Mouse (Mus musculus) layer of hippocampus, postnatal 14 days (tissue): ENCODE measurements at regions not wholly inside any gene's neighbourhood (a gene's known extent, or its start where the extent isn't known, plus 50 kb on each side); places are given as distances from the start of the nearest gene placed in this dataset.
A peak's percentile ranks its signal among the peaks of the same experiment; 100 is the strongest.

Experiments used
- DNase-seq, 2 experiments: peaks; one replicate each; pipeline ENCODE4 v3.0.0; 2021 to 2022; ENCODE audit warnings: low spot score in 2 of 2, mixed read lengths in 1 of 2

DNA sequence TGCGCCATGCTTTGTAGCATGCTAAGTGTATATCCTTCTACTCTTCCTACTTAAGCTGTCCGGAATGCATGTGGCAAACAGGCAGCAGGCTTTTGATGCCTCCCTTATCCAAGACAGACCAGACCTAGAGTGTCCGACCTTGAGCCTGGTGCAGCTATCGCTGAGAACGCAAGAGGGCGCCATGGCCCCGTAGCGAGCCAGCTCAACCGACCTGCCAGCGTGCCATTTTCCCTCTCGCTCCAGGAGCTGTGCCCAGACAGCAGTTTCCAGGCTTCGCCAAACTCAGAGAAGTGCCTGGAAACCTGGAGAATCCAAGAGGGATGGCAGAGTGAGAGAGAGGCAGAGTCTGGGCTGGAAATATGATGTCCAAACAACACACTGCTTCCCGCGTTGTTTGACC is 155.8 kb upstream of the Gm12830 start:
- DNase-seq = peak; percentile 83 to 87

DNA sequence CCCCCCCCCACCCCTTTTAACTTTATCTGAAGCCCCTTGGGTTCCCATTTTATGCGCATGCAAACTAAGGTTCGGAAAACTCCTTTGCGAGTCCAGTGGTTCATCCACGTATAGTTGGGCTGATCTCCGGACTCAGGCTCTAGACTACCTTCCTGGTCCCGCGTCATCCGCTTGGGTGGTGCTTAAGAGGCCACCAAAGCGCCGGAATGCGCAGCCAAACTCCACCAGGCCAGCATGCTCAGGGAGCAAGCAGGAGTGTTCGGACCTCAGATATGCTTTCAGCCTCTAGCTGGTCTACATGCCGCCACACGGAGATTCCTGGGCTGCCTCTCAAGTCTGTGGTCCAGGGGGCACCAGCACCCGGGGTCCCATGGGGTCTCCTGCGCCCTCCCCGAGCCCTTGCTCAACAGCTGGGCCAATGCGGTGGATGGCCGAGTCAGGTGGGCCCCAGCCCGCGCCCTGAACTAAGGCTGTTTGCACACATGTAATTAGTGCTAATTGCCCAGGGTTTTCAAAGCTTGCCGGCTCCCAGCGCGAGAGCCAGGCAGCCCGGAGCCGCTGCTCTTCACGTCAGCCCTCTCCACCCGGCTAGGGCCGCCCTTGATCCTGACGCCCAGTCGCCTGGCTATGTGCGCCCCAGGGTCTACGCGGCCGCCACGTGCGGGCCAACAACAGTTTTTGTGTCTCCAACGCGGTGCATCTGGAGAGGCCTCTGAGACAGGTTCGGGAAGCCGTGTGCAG is 155.1 kb upstream of the Gm12830 start:
- DNase-seq = no peak

DNA sequence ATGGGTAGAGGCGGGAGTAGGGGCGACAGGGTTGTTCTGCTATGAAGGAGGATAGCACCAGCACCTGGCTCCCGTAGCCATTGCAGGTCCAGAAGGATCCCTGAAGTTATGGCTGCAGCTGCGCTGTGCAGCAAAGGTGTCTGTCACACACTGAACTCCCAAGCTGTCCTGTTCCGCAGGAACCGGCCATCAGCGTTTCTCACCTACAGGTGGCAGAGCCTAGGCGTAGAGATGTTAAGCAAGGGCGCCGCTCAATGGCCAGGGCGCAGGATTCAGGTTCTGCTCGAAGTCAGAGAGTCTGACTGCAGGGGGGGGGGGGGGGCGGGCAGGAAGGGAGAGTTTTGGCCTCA is 154.6 kb upstream of the Gm12830 start:
- DNase-seq = no peak

DNA sequence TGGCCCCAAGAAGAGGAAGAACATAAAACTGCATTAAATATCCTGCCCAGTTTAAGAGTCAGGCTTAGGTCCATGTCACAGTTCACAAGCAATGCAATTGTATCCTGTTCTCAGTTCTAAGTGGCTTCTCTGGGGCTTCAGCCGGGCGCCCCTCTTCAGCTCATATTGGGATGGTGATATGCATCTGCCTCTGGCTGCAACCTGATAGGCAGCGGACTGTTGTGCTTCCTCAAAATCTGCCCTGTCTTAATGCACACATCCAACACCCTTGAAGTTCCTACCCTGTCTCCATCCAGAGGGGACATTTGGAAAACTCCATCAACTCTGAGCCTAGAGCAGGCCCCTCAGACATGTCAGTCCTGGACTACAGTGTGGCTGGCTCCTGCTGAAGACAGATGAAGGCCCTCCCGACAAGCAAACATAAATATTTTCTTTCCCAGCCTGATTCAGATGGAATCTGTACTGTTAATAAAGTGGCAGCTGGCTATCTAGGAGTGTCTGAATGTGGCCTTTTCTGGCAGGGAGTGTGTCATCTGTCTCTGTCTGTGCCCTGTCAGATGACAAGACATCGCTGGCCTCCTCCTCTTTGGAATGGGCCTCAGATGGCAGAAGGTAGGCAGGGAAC is 149.3 kb upstream of the Gm12830 start:
- no peak for DNase-seq

DNA sequence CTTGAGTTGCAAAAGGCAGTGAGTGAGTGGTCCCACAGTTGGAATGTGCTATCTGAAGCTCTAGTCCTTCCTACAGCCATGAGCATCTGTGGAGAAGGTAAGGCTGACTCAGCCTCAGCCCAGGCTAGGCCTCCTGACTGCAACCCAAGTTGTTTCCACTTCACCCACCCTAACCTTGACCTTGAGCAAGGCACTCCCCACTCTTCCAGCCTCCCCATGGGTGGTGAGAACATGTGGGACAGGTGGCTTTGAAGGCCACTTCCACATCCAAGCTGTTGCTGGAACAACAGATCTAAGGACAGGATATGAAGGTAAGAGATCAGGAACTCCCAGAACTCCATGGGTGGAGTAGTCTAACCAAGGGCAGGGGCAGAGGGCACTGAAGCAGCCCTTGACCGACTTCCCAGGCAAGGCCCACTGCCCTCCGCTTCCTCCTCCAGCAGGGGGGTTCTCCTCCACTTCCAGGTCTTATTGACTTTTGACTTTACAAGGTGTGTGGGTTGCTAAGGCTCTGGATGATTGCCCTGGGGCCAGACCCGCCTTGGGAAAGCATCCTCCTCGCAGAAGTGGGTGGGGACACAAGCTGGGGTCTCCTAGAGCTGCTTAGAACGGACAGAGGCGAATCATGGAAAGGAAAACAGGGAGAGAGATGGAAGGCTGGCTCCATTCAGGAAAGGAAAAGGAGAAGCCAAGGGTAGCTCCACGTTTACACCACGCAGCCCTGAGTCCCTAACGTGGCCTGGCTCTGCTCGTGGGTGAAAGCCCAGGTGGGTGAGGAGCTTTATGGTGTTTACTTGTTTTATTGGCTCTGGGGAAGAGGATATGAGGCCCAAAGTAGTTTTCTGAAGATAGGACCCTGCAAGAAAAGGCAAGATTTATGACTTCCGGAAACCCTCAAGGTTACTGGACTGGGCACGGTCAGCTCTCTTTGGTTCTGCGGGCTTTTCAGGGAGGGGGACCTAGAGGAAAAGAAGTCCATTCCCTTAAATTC is 144.3 kb upstream of the Gm12830 start:
- no peak for DNase-seq

DNA sequence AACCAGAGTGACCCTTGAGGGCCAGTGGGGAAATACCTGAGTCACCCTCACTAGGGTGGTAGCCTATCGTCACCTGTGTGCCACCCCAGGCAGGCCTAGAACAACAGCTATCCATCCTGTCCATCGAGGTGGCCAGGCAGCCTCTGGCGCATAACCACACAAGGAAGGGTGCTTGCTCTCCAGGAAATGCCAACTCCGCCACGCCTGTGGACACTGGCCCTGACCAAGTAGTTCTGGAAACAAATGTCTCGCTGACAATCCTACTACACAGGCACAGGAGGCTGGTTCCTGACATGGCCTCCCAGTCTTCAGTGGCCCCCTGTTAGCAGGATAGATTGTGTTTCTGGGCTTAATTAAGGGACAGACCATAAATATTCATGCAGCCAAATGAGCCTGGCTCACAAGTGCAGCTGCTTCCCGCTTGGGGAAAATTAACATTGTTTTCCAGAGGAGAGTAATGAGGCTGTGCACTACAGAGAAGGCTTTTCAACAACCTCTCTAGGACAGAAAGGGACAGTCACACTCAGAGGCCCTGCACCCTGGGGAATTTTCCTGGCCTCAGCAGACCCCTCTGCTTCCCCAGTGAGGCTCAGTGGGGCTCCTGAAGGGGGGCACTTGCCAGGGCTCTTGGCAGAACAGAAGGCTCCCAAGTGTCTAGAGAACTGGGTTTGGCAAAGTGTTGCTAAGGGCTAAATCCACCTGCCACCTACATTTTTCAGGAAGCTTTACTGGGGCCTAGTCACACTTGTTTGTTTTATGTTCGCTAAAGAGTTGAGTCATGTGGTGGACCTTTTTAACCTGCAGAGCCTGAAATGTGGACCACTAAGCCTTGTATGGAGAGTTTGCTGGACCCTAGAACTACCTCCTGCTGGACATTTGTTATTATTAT is 143.2 kb upstream of the Gm12830 start:
- DNase-seq = peak in 1 of 2 experiments; percentile 45

DNA sequence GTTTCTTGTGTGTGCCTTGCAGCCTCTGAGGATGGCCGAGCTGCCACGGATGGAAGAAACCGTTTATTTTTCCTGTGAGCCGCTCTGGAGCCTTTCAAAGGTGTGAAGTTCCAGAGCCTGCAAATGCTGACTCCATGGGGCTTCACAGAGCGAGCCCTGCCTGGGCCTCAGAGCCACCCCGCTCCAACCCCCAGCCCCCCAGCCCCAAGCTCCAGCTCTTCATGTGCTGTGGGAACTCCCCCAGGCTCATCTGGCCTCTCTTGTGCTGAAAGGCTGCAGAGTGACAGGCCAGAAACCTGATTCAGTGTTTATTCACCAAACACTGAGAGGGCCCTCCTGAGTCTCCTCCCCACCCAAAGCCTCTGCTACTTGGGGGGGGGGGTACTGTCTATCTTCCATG is 141.2 kb upstream of the Gm12830 start:
- DNase-seq = no peak

DNA sequence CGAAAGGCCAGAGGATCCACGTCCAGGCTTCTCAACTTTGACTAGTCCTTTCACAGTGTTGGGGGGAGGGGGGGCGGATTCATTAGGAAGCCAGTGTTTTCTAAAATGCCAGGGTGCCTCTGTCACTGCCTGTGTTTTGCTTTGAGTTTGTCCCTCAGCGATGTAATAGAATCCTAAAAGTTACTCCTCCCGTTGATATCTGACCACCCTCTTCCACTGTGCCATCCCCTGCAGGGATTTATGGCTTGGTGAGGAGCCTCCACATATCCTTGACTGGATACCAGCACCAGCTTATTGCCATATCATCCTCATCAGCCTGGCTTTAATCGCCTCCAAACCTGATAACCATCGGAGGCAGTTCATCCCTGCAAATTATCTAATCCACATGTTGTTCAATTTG is 138.6 kb upstream of the Gm12830 start:
- no peak for DNase-seq

DNA sequence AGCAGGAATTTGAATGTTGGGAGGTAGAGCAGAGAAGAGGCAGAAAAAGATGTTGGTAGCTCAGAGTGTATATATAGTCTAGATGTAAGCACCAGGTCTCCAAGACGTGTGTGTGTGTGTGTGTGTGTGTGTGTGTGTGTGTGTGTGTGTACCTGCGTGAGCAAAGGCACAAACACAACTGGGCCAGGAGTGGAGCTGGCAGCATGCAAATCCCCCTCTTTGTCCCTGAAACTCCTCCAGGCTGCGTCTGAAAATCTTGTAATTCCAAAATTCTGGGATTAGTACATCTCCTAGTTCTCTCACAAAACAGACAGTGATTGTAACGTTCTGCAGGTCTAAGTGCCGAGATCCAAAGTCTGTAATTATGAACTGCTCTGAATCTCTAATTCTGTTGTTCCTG is 137.8 kb upstream of the Gm12830 start:
- no peak for DNase-seq

DNA sequence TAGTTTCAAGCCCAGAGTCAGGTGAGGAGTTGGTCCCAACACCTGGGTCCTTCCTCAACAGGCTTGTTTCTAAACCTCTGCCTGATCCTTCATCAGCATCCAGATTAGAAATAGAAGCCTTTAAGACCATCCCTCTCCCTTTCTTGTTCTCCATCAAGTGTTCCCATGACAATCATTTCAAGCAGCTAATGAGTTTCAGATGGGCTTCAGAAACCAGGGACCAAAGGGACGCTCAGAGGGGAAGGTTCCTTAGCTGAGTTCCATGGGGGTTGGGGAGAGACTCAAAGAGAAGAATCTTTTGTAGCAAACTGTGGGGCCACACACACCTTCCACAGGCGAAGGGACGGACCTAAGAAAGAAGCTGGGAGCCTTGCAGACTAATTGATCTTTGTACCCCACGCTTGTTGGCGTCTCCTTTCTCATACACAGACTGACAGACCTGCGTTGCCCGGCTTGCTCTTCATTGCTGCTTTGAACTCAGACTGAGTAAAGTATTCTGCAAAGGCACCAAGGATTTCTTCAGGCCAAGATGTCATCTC is 136.6 kb upstream of the Gm12830 start:
- no peak for DNase-seq

DNA sequence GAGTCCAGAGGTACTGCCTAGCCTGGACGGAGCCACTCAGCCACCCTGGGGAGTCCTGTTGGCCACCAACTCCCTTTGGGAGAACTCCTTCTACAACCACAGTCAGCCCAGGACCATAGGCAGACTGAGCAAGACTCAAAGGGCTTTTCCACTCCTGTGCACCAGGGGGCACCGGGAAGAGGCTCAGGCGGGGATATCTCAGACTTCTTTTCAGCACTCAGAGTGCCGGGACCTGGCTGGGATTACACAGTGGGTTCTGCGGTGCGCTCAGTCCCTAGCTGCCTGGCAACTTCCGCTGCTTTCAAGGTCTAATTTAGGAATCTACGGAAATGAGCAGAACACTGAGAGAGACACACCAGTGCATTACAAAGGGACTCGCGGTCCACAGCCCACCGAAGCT is 136.1 kb upstream of the Gm12830 start:
- peak in 1 of 2 experiments; percentile 32 for DNase-seq

DNA sequence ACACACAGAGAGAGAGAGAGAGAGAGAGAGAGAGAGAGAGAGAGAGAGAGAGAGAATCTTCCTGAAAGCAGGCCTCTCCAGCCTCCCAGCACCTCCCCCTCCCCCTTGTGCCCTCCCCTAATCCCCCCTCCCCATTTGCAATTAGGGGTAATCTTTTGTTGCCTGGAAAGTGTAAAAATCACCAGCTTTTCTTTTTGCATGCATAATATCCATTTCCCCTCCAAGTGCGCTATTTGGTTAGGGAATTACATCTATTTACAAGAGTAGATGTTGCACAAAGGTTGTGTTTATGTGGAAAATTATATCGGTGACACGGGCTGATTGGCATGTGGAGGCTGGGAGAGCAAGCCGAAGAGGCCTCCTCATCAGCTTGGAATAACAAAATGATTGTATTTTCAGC is 135.4 kb upstream of the Gm12830 start:
- DNase-seq = no peak

DNA sequence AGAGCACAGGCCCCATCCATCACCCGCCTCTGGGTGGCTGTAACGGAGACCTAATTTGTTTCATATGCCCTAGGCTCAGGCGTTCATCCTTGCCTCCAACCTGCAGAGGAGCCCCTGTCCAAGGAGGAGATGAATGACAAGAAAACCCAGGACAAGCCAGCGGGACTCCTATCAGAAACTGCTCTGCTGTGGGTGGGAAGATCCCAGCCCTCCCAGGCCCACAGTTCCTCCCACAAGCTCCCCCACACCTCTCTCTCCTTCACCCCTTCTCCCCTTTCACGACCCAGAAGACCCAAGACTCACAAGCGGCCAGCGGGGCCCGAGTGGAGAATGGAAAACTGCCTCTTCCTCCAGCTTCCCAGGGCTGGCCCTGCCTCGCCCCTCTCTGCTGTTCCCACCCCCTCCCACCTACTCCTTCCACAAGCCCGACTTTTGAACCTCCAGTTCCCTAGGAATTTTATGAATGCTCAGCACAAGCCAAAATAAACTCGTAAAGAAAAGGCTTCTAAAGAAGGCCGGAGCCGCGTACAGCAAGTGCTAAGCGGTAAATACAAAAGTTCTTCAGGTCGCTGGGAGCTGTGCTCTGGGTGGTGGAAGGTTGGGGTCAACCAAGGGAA is 133.1 kb upstream of the Gm12830 start:
- DNase-seq = no peak

DNA sequence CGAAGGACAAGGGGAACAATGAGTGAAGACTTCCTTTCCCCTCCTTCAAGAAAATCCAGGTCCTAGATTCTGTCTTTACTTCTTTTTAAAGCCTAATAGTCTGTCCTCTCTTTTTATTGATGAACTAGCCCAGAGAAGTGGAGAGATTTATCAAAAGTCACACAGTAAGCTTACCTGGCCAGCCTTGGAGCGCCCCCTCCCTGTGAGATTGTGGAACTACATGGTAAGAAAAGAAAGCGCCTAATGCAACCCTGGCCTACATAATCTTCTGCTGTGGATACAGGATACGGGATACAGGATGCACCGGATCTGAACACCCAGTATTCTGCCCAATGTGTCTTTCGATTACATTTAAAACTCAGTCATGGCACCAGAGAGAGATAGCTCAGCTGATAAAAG is 132.6 kb upstream of the Gm12830 start:
- no peak for DNase-seq

DNA sequence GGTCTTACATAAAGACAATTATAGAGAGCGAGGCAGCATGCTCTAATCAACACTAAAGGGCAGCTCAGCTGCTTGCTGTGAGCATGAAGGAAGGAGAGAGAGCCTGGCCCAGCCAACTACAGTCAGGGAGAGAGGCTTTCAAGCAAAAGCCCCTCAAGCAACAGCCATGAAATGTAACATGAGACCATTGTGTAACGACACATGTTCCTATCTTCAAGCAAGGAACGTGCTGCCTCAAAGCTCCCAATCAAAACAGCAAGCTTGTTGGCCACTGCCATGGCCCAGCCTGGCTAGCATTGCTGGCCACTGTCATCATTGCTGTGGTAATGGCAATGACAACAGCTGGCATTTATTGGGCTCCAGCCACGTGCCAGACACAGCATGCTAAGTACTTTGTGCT is 115.9 kb upstream of the Gm12830 start:
- no peak for DNase-seq

DNA sequence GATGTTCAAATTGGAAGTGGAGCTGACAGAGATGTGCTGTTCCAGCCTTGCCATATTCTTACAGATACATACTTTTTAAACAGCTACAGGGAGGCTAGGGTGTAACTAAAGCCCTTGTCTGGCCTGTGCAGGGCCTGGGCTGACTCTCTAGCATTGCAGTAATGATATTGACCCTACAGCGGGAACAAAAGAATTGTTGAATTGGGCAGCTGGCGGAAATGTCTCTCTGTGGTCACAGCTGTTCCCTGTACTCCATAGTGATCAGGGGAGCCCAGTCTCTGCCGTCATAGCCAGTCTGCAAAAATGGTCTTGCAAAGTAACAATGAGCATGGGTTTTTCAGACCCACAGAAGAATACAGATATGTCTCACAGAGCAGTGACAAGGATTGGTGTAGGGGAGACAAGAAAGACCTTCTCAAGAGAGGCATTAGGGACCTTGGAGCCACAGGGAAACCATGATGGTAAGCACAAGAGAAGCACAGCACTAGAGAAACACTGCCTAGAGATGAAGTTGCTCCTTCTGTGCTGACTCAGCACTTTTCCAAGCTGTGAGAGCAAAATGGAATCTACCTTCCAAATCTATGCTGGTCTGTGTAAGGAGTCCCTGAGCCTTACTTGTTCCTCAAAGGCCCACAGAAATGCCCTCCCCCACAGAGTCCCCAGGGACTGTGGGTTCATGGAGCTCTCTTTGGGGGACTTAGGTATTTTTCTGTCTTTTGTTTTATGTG is 111.2 kb upstream of the Gm12830 start:
- no peak for DNase-seq

DNA sequence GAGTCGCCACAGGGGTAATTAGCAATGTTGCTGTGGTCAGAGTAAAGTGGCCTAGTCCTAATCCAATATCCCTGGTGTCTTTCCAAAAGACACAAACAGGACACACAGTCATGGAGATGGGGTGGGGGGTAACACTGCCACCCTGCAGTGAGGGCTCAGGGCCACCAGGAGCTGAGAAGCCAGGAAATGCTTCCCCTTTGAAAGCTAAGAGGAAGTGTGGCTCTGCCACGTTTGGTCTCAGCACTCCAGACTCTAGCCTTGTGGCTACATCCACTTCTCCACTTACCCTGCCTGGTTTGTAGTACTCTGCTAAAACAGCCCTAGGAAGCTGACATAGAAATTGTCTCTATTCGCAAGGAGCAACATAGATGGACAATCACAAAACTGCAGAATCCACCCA is 110.4 kb upstream of the Gm12830 start:
- DNase-seq = no peak

DNA sequence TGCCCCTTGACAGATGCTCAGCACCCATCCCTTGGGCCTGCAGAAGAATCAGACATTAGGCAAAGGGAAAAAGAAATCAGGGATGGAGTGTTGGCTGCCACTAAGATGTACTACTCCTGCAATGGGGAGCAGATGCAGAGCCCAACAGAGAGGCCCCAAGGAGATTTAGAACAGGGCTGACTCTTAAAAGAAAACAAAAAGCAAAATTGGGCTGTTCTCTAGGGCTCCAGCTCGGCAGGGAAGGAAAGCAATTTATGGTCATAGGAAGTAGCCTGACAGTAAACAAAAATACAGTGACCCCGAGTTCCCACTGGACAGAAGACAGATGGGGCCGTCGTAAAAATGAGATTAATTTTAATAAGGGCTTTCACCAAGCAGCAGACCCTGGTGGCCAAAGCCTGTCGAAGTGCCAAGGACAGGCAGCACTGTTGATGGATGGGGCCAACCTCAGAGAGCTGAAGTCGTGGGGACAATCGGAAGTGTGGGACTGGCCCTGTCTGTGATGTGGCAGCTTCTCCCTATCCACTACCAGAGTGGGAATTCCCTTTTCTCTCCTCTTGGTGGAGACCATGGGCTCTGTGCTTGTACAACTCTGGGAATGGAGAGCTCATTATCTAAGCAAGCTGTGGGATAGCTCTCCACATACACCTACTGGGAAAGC is 109.4 kb upstream of the Gm12830 start:
- no peak for DNase-seq

DNA sequence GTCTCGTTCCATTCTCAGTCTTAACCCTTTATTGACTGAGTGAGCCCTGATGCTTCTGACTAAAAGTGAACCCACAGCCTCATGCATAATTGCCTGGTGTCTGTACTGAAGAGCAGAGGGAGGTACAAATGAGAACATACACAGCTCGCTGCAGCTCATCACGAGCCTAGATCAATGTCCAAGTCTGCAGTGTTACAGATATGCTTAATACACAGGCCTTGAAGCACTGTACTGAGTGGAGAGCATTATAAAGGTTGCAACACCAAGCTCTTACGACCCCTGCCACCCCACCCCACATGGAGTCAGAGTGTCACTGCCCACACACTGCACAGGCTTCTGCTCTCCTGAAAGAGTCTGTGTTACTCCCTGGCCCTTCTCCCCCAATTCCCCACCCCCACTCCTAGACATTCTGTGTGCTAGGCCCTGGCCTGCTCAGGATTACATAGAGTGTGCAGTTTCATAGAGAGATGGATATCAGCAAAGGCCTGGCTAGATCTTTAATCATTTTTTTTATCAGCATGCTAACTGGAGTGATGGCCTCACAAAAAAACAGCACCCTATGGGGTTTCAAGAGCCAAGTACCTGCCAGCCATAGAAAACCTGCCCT is 108.5 kb upstream of the Gm12830 start:
- no peak for DNase-seq
